Mouse (Mus musculus): ENCODE measurements at regions not wholly inside any gene's neighbourhood (a gene's known extent, or its start where the extent isn't known, plus 50 kb on each side); places are given as distances from the start of the nearest gene placed in this dataset.

DNA sequence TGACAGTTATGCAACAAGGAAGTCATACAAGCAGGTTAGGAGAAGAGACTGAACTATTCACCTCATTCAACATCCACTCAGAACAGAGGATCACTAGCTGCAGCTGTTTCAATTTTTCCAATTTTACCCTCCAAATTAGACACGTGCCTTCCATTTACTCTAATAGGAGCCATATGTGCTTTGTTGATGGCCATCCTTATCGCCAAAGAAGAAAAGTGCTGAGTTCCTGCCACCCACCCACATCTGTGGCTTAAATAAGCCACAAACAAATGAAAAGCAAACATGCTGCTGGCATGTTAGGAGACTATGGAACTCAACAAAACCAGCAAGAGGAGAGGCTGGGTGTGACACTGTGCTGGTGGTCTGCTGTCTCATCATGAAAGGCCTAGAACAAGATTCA is 1786.1 kb downstream of the 9330182O14Rik start:
- peak; percentile 43 for DNase-seq (ENCODE audit: low spot score)
- H3K36me3 ChIP-seq (ENCODE audit: control insufficient read depth, insufficient read depth, low read length): no peaks in the 10 kb centered on the region

DNA sequence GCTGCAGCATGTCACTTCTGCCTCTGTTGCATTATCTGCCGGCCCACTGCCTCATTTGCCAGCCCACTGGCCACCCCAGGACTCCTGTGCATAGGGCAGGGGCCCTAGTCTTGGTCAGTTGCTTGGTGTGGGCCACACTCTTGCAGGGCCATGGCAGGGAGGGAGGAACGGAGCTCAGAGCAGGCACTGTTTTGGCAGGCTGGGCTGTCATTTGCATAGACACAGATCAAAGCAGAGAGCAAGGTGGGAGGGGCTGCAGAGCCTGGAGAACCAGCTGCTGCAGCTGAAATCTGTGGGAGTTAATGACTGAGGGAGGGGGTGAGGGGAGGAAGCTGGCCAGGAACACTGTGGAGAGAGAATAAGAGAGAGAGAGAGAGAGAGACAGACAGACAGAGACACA is 1802.5 kb downstream of the 9330182O14Rik start:
- ATAC-seq (ENCODE audit: low FRiP score, low read depth): no peak
- 47% methylated on average over 2 of the region's 2 CpGs for WGBS
- Histone ChIP-seq H3K9me3 (ENCODE audit: control insufficient read depth, low read length) (peaks cover 15% of the 10 kb centered on the region), H3K4me3 (replicated peaks; ENCODE audit: low read length) (no peak overlapping the region), H3K36me3 (ENCODE audit: control insufficient read depth, insufficient read depth, low read length) (no peaks in the 10 kb centered on the region), H3K4me2 (replicated peaks; ENCODE audit: low read depth, low read length, severe bottlenecking) (no peak overlapping the region), H3K9ac (ENCODE audit: low read depth, low read length, severe bottlenecking) (no peak overlapping the region), H3K4me1 (ENCODE audit: control insufficient read depth, insufficient read depth, low read length) (no peaks in the 10 kb centered on the region), H3K27ac (replicated peaks; ENCODE audit: low read depth, low read length) (no peak overlapping the region), H3K27me3 (ENCODE audit: control insufficient read depth, insufficient read depth, low read length) (no peaks in the 10 kb centered on the region)
- DNase-seq (ENCODE audit: low spot score): no peak
- no peak for TF ChIP-seq POLR2A (IDR thresholded peaks at IDR 0.05; ENCODE audit: borderline replicate concordance, extremely low read depth, insufficient read depth, insufficient read length)

More for the DNA sequence above, 1786.1 kb downstream of the 9330182O14Rik start:
- ATAC-seq (ENCODE audit: low FRiP score, low read depth): 0 out of 2 replicates have a peak, but pooled peaks have one; percentile 57
- H3K4me1 ChIP-seq (ENCODE audit: control insufficient read depth, insufficient read depth, low read length): no peaks in the 10 kb centered on the region
- no peak overlapping the region for H3K9ac ChIP-seq (ENCODE audit: low read depth, low read length, severe bottlenecking)
- H3K4me3 ChIP-seq (replicated peaks; ENCODE audit: low read length): no peak overlapping the region
- 18% methylated on average over 2 of the region's 2 CpGs for WGBS
- no peaks in the 10 kb centered on the region for H3K27me3 ChIP-seq (ENCODE audit: control insufficient read depth, insufficient read depth, low read length)
- no peak overlapping the region for H3K27ac ChIP-seq (replicated peaks; ENCODE audit: low read depth, low read length)
- no peak for TF ChIP-seq POLR2A (IDR thresholded peaks at IDR 0.05; ENCODE audit: borderline replicate concordance, extremely low read depth, insufficient read depth, insufficient read length)
- H3K9me3 ChIP-seq (ENCODE audit: control insufficient read depth, low read length): no peaks in the 10 kb centered on the region
- no peak overlapping the region for H3K4me2 ChIP-seq (replicated peaks; ENCODE audit: low read depth, low read length, severe bottlenecking)

DNA sequence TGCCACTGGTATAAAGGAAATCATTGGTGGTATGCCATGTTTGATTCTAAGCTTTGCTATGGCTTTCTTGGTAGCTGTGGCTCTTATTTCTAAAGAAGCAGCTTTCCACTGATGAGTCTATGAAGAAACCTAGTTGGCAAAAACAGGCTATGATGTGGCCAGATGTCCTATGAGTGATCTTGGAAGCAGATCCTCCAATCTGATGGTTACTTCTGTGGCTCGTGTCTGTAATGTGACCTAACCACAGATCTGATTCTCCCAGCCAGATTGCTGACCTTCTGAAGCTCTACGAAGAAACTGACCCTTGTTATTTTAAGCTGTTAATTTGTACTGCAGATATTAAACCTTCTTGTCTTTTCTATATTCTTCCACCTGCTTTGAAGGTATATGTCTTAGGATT is 1811.1 kb downstream of the 9330182O14Rik start:
- H3K27ac ChIP-seq (replicated peaks; ENCODE audit: low read depth, low read length): no peak overlapping the region
- TF ChIP-seq POLR2A (IDR thresholded peaks at IDR 0.05; ENCODE audit: borderline replicate concordance, extremely low read depth, insufficient read depth, insufficient read length): no peak
- peaks cover 13% of the 10 kb centered on the region for H3K4me1 ChIP-seq (ENCODE audit: control insufficient read depth, insufficient read depth, low read length)
- H3K36me3 ChIP-seq (ENCODE audit: control insufficient read depth, insufficient read depth, low read length): no peaks in the 10 kb centered on the region
- H3K4me2 ChIP-seq (replicated peaks; ENCODE audit: low read depth, low read length, severe bottlenecking): no peak overlapping the region
- no peak overlapping the region for H3K9ac ChIP-seq (ENCODE audit: low read depth, low read length, severe bottlenecking)
- no peak for DNase-seq (ENCODE audit: low spot score)
- 89% methylated on average over 2 of the region's 2 CpGs for WGBS
- H3K4me3 ChIP-seq (replicated peaks; ENCODE audit: low read length): no peak overlapping the region
- ATAC-seq (ENCODE audit: low FRiP score, low read depth): no peak
- H3K27me3 ChIP-seq (ENCODE audit: control insufficient read depth, insufficient read depth, low read length): no peaks in the 10 kb centered on the region
- H3K9me3 ChIP-seq (ENCODE audit: control insufficient read depth, low read length): no peaks in the 10 kb centered on the region

DNA sequence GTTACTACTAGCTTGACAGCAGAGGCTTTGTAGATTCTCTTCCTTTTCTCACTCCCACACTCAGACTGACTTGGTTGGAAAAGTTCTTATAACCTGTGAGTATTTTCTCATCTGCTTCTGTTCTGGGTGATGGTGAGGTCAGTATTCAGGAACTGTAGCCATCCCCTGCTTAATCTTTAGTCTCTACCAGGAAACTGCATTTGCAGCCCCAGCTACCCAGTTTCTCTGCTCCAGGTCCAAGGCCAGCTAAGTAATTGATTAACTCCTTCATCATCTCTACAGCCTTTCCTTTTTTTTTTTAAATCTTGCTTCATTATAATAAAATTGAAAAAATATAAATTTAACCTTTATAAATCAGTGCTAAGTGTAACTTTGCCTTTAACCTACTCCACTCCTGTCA is 1813.7 kb downstream of the 9330182O14Rik start:
- Histone ChIP-seq H3K4me3 (replicated peaks; ENCODE audit: low read length) (no peak overlapping the region), H3K9me3 (ENCODE audit: control insufficient read depth, low read length) (no peaks in the 10 kb centered on the region), H3K36me3 (ENCODE audit: control insufficient read depth, insufficient read depth, low read length) (no peaks in the 10 kb centered on the region), H3K27me3 (ENCODE audit: control insufficient read depth, insufficient read depth, low read length) (no peaks in the 10 kb centered on the region), H3K27ac (replicated peaks; ENCODE audit: low read depth, low read length) (no peak overlapping the region), H3K9ac (ENCODE audit: low read depth, low read length, severe bottlenecking) (no peak overlapping the region), H3K4me2 (replicated peaks; ENCODE audit: low read depth, low read length, severe bottlenecking) (no peak overlapping the region), H3K4me1 (ENCODE audit: control insufficient read depth, insufficient read depth, low read length) (peaks cover 13% of the 10 kb centered on the region)
- TF ChIP-seq POLR2A (IDR thresholded peaks at IDR 0.05; ENCODE audit: borderline replicate concordance, extremely low read depth, insufficient read depth, insufficient read length): no peak
- DNase-seq (ENCODE audit: low spot score) (no peak), ATAC-seq (ENCODE audit: low FRiP score, low read depth) (no peak)

- WGBS: 7% methylated on average over 4 of the region's 4 CpGs
- Histone ChIP-seq H3K27ac (replicated peaks; ENCODE audit: low read depth, low read length) (no peak overlapping the region), H3K27me3 (ENCODE audit: control insufficient read depth, insufficient read depth, low read length) (no peaks in the 10 kb centered on the region), H3K9ac (ENCODE audit: low read depth, low read length, severe bottlenecking) (no peak overlapping the region), H3K36me3 (ENCODE audit: control insufficient read depth, insufficient read depth, low read length) (no peaks in the 10 kb centered on the region), H3K9me3 (ENCODE audit: control insufficient read depth, low read length) (no peaks in the 10 kb centered on the region), H3K4me2 (replicated peaks; ENCODE audit: low read depth, low read length, severe bottlenecking) (no peak overlapping the region; the same call in 1 of the 2 replicates), H3K4me1 (ENCODE audit: control insufficient read depth, insufficient read depth, low read length) (peaks cover 13% of the 10 kb centered on the region), H3K4me3 (replicated peaks; ENCODE audit: low read length) (no peak overlapping the region)
- no peak for TF ChIP-seq POLR2A (IDR thresholded peaks at IDR 0.05; ENCODE audit: borderline replicate concordance, extremely low read depth, insufficient read depth, insufficient read length)
- DNase-seq (ENCODE audit: low spot score) (peak; percentile 68), ATAC-seq (ENCODE audit: low FRiP score, low read depth) (peak; percentile 54)
These were observed 1814.4 kb downstream of the 9330182O14Rik start for GRCm38 (mm10) chr15:41948347-41949093.

All from limb, embryonic 14.5 days (tissue).